Mouse (Mus musculus): Measurements from ENCODE around the gene Ostm1. TPM values are rescaled to one million over a fixed set of nuclear protein-coding genes. Genes with fewer than 3 reads are reported as not detected.

Ostm1 gene
- polyA plus RNA-seq, 1 experiment from 2014 or later: 24.8 TPM

GRCm38 (mm10) chr10:42692794-42693193 is 109.2 kb downstream of the Ostm1 start:
- no peak for ATAC-seq (replicated peaks; ENCODE audit: low FRiP score)
- Histone ChIP-seq H3K9ac (ENCODE audit: low read depth, low read length) (no peak overlapping the region), H3K4me1 (replicated peaks; ENCODE audit: control insufficient read depth, insufficient read depth, low read length) (no peaks in the 10 kb centered on the region), H3K4me3 (ENCODE audit: low read depth, low read length) (no peak overlapping the region), H3K9me3 (ENCODE audit: control insufficient read depth, low read length) (no peaks in the 10 kb centered on the region), H3K36me3 (ENCODE audit: control insufficient read depth, insufficient read depth, low read length) (no peaks in the 10 kb centered on the region; the same call in 1 of the 2 replicates), H3K27ac (ENCODE audit: low read depth, low read length) (no peak overlapping the region), H3K4me2 (no peak overlapping the region), H3K27me3 (replicated peaks; ENCODE audit: control insufficient read depth, insufficient read depth, low read length) (no peaks in the 10 kb centered on the region)
- DNase-seq (ENCODE audit: low spot score): no peak

GRCm38 (mm10) chr10:42693482-42693881 is 109.9 kb downstream of the Ostm1 start:
- no peak overlapping the region for H3K9ac ChIP-seq (ENCODE audit: low read depth, low read length)
- 72% methylated on average over 2 of the region's 2 CpGs for WGBS
- H3K4me3 ChIP-seq (ENCODE audit: low read depth, low read length): no peak overlapping the region
- DNase-seq (ENCODE audit: low spot score) (no peak), ATAC-seq (replicated peaks; ENCODE audit: low FRiP score) (no peak)
- H3K36me3 ChIP-seq (ENCODE audit: control insufficient read depth, insufficient read depth, low read length): no peaks in the 10 kb centered on the region; the same call in 1 of the 2 replicates
- H3K4me2 ChIP-seq: no peak overlapping the region
- no peaks in the 10 kb centered on the region for H3K9me3 ChIP-seq (ENCODE audit: control insufficient read depth, low read length)
- H3K27ac ChIP-seq (ENCODE audit: low read depth, low read length): no peak overlapping the region
- no peaks in the 10 kb centered on the region for H3K27me3 ChIP-seq (replicated peaks; ENCODE audit: control insufficient read depth, insufficient read depth, low read length)
- no peaks in the 10 kb centered on the region for H3K4me1 ChIP-seq (replicated peaks; ENCODE audit: control insufficient read depth, insufficient read depth, low read length)

GRCm38 (mm10) chr10:42696361-42696760 is 112.7 kb downstream of the Ostm1 start:
- WGBS: 94% methylated on average over 13 of the region's 13 CpGs
- H3K9me3 ChIP-seq (ENCODE audit: control insufficient read depth, low read length): no peaks in the 10 kb centered on the region
- H3K9ac ChIP-seq (ENCODE audit: low read depth, low read length): no peak overlapping the region
- no peak overlapping the region for H3K4me2 ChIP-seq
- DNase-seq (ENCODE audit: low spot score): no peak
- no peak for ATAC-seq (replicated peaks; ENCODE audit: low FRiP score)
- no peaks in the 10 kb centered on the region for H3K27me3 ChIP-seq (replicated peaks; ENCODE audit: control insufficient read depth, insufficient read depth, low read length)
- H3K4me1 ChIP-seq (replicated peaks; ENCODE audit: control insufficient read depth, insufficient read depth, low read length): no peaks in the 10 kb centered on the region
- peaks cover 3% of the 10 kb centered on the region; the same call in 1 of the 2 replicates for H3K36me3 ChIP-seq (ENCODE audit: control insufficient read depth, insufficient read depth, low read length)
- no peak overlapping the region for H3K27ac ChIP-seq (ENCODE audit: low read depth, low read length)
- no peak overlapping the region for H3K4me3 ChIP-seq (ENCODE audit: low read depth, low read length)

GRCm38 (mm10) chr10:42697007-42697406 is 113.4 kb downstream of the Ostm1 start:
- Histone ChIP-seq H3K27me3 (replicated peaks; ENCODE audit: control insufficient read depth, insufficient read depth, low read length) (no peaks in the 10 kb centered on the region), H3K9me3 (ENCODE audit: control insufficient read depth, low read length) (no peaks in the 10 kb centered on the region), H3K9ac (ENCODE audit: low read depth, low read length) (no peak overlapping the region), H3K4me2 (no peak overlapping the region), H3K4me3 (ENCODE audit: low read depth, low read length) (no peak overlapping the region), H3K4me1 (replicated peaks; ENCODE audit: control insufficient read depth, insufficient read depth, low read length) (no peaks in the 10 kb centered on the region), H3K36me3 (ENCODE audit: control insufficient read depth, insufficient read depth, low read length) (peaks cover 3% of the 10 kb centered on the region; the same call in 1 of the 2 replicates), H3K27ac (ENCODE audit: low read depth, low read length) (no peak overlapping the region)
- WGBS: 23% methylated on average over 8 of the region's 8 CpGs
- ATAC-seq (replicated peaks; ENCODE audit: low FRiP score): no peak
- DNase-seq (ENCODE audit: low spot score): peak; percentile 51

GRCm38 (mm10) chr10:42698375-42698774 is 114.8 kb downstream of the Ostm1 start:
- DNase-seq (ENCODE audit: low spot score) (no peak), ATAC-seq (replicated peaks; ENCODE audit: low FRiP score) (no peak)
- no peak overlapping the region for H3K4me2 ChIP-seq
- WGBS: 92% methylated on average over 9 of the region's 9 CpGs
- H3K9me3 ChIP-seq (ENCODE audit: control insufficient read depth, low read length): no peaks in the 10 kb centered on the region
- H3K27me3 ChIP-seq (replicated peaks; ENCODE audit: control insufficient read depth, insufficient read depth, low read length): no peaks in the 10 kb centered on the region
- H3K27ac ChIP-seq (ENCODE audit: low read depth, low read length): no peak overlapping the region
- H3K9ac ChIP-seq (ENCODE audit: low read depth, low read length): no peak overlapping the region
- peaks cover 3% of the 10 kb centered on the region; the same call in 1 of the 2 replicates for H3K36me3 ChIP-seq (ENCODE audit: control insufficient read depth, insufficient read depth, low read length)
- no peaks in the 10 kb centered on the region for H3K4me1 ChIP-seq (replicated peaks; ENCODE audit: control insufficient read depth, insufficient read depth, low read length)
- no peak overlapping the region for H3K4me3 ChIP-seq (ENCODE audit: low read depth, low read length)

GRCm38 (mm10) chr10:42698994-42699393 is 115.4 kb downstream of the Ostm1 start:
- WGBS: 89% methylated on average over 8 of the region's 8 CpGs
- ATAC-seq (replicated peaks; ENCODE audit: low FRiP score) (no peak), DNase-seq (ENCODE audit: low spot score) (no peak)
- H3K4me3 ChIP-seq (ENCODE audit: low read depth, low read length): no peak overlapping the region
- H3K27me3 ChIP-seq (replicated peaks; ENCODE audit: control insufficient read depth, insufficient read depth, low read length): no peaks in the 10 kb centered on the region
- H3K27ac ChIP-seq (ENCODE audit: low read depth, low read length): no peak overlapping the region
- H3K4me1 ChIP-seq (replicated peaks; ENCODE audit: control insufficient read depth, insufficient read depth, low read length): no peaks in the 10 kb centered on the region
- no peak overlapping the region for H3K9ac ChIP-seq (ENCODE audit: low read depth, low read length)
- H3K4me2 ChIP-seq: no peak overlapping the region
- H3K9me3 ChIP-seq (ENCODE audit: control insufficient read depth, low read length): no peaks in the 10 kb centered on the region
- H3K36me3 ChIP-seq (ENCODE audit: control insufficient read depth, insufficient read depth, low read length): peaks cover 3% of the 10 kb centered on the region; the same call in 1 of the 2 replicates

GRCm38 (mm10) chr10:42702111-42702510 is 118.5 kb downstream of the Ostm1 start:
- WGBS: 95% methylated on average over 2 of the region's 2 CpGs
- ATAC-seq (replicated peaks; ENCODE audit: low FRiP score) (no peak), DNase-seq (ENCODE audit: low spot score) (no peak)
- H3K4me2 ChIP-seq: no peak overlapping the region
- H3K4me3 ChIP-seq (ENCODE audit: low read depth, low read length): no peak overlapping the region
- no peak overlapping the region for H3K27ac ChIP-seq (ENCODE audit: low read depth, low read length)
- no peak overlapping the region for H3K9ac ChIP-seq (ENCODE audit: low read depth, low read length)
- no peaks in the 10 kb centered on the region for H3K9me3 ChIP-seq (ENCODE audit: control insufficient read depth, low read length)
- no peaks in the 10 kb centered on the region for H3K27me3 ChIP-seq (replicated peaks; ENCODE audit: control insufficient read depth, insufficient read depth, low read length)
- no peaks in the 10 kb centered on the region for H3K4me1 ChIP-seq (replicated peaks; ENCODE audit: control insufficient read depth, insufficient read depth, low read length)
- peaks cover 3% of the 10 kb centered on the region; the same call in 1 of the 2 replicates for H3K36me3 ChIP-seq (ENCODE audit: control insufficient read depth, insufficient read depth, low read length)

- H3K27ac ChIP-seq (ENCODE audit: low read depth, low read length): no peak overlapping the region
Measured at GRCm38 (mm10) chr10:42714676-42715075, 131.1 kb downstream of the Ostm1 start.

GRCm38 (mm10) chr10:42715366-42716035 is 131.9 kb downstream of the Ostm1 start:
- Histone ChIP-seq H3K9ac (ENCODE audit: low read depth, low read length) (no peak overlapping the region), H3K4me2 (peak overlapping the region; percentile 30), H3K36me3 (ENCODE audit: control insufficient read depth, insufficient read depth, low read length) (no peaks in the 10 kb centered on the region), H3K4me3 (ENCODE audit: low read depth, low read length) (no peak overlapping the region), H3K4me1 (replicated peaks; ENCODE audit: control insufficient read depth, insufficient read depth, low read length) (no peaks in the 10 kb centered on the region), H3K27ac (ENCODE audit: low read depth, low read length) (no peak overlapping the region), H3K27me3 (replicated peaks; ENCODE audit: control insufficient read depth, insufficient read depth, low read length) (peaks cover 15% of the 10 kb centered on the region), H3K9me3 (ENCODE audit: control insufficient read depth, low read length) (no peaks in the 10 kb centered on the region)
- WGBS: 18% methylated on average over 19 of the region's 19 CpGs
- no peak for ATAC-seq (replicated peaks; ENCODE audit: low FRiP score)
- DNase-seq (ENCODE audit: low spot score): no peak

More at GRCm38 (mm10) chr10:42714676-42715075, 131.1 kb downstream of the Ostm1 start:
- Histone ChIP-seq H3K9me3 (ENCODE audit: control insufficient read depth, low read length) (no peaks in the 10 kb centered on the region), H3K36me3 (ENCODE audit: control insufficient read depth, insufficient read depth, low read length) (no peaks in the 10 kb centered on the region), H3K4me1 (replicated peaks; ENCODE audit: control insufficient read depth, insufficient read depth, low read length) (no peaks in the 10 kb centered on the region), H3K9ac (ENCODE audit: low read depth, low read length) (no peak overlapping the region), H3K27me3 (replicated peaks; ENCODE audit: control insufficient read depth, insufficient read depth, low read length) (peaks cover 15% of the 10 kb centered on the region), H3K4me2 (peak overlapping the region; percentile 14; the same call in 1 of the 2 replicates), H3K4me3 (ENCODE audit: low read depth, low read length) (no peak overlapping the region)
- WGBS: 19% methylated on average over 9 of the region's 9 CpGs
- DNase-seq (ENCODE audit: low spot score) (no peak), ATAC-seq (replicated peaks; ENCODE audit: low FRiP score) (no peak)
